Mouse (Mus musculus) ES-CJ7 (cell line): Measurements from ENCODE around the gene Cntnap4.

Source experiments
- DNase-seq: peaks from one replicate; pipeline ENCODE4 v3.0.0; 2011; ENCODE audit warnings: low read depth, low spot score

Gene Cntnap4

DNA sequence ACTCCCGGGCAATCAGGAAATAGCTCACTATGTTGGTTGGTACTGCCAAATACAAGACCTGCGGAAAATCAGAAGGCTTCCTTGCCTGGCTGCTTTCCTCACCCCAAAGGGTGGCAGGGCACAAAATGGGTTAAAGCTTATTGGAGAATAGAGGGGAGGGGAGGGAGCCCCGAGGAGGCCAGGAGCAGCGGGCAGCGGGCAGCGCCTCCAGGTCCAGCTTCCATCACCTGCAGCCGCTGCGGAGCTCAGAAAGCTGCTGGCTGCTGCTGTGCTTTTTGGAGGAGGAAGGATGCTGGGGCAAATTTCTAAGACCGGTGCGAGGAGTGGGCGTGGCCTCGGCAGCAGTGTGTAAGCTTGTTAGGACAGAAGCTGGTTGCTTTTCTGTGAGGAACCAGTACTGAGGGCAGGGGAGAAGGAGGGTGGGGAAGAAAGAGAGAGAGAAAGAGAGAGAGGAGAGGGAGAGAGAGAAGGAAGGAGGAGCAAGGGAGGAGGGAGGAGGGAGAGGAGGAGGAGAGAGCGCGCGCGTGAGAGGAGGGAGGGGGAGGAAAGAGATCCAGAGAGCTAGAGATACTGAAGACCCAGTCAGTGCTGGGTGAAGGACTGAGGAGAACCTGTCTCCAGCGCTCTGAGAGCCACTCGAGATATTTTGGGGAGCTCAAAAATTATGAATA lies at the start of gene Cntnap4:
TSS of gene Cntnap4 (plus strand) at position 573 of the 671 bp plus-strand sequence.
- peak; percentile 54 for DNase-seq

GRCm38 (mm10) chr8:112557376-112557775 lies 12.5 kb upstream of the Cntnap4 start:
- no peak for DNase-seq

DNA sequence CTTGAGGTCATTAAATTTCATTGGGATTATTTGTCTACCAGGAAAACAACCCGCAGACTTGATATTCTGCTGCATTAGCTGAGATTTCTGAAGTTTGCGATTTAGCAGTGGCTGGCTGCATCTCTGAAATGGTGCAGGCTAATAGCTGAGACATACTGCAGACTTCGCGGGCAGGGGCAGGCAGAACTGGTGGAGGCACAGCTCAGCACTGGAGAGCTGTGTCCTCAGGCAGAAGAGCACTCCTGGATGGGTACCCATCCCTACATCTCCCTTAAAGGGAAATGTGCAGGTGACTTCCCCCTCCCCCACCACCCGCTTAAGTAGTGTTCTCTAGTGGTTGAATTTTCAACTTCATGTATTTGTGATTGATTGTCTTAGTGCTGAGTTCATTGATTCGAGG lies 698 bp downstream of the Cntnap4 start:
- no peak for DNase-seq

DNA sequence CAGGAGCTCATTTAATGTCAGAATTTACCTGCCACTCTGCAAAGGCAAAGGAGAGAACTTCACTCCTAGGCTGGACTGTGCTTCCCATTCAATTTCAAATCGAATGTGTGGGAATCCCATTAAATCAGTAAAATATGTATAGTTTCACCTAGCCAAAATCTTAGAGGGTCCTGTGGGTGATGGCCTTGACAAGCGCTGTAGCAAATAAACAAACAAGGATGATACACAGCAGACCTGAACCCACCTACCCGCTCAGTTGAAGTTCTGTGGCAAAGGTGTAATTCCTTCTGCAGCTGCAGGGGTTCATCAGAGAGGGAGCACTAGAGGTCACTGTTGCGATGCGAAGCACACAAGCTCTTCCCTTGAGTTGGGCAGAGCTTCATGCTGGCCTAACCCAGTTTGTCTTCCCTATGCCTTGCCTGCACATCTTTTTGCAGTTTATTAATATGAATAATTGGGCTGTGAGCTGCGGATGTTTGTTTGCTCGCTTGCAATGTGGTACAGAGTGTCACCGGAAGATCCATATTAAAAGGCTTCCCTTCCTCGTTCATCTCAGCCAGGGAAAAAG lies 1.6 kb downstream of the Cntnap4 start:
- peak; percentile 74 for DNase-seq

- no peak for DNase-seq
Observed at GRCm38 (mm10) chr8:112581473-112581872, 11.6 kb downstream of the Cntnap4 start.

GRCm38 (mm10) chr8:112583440-112583839 lies 13.6 kb downstream of the Cntnap4 start:
- DNase-seq = no peak

DNA sequence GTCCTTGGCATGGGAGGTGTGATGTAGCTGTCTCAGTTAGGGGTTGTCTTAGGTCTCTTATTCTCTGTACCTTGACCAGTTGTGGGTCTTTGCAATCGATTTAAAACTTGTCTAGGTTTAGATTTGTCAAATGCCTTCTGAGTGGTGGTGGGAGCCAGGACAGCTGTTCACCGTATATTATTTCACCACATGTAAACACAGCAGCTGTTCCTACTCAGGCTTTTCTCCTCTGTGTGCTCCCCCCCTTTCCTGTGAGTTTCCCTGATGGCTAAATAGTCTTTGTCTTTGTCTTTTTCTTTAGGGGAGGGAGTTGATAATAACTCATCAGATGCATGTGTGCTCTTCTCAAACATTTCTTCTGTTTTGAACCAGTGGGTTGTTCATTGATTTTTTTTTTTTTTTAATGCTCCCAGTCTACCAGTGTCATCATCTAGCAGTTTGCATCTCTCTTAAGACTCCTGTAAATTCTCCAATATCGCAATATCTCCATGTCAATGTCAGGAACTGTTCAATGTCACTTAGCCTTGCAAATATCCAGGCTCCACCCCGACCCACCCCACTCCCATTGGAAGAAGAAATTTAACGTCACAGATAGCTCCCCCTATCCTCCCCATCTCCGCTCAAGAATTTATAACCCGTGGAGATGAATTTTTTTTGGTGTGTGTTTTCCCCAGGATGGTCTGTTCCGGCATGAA lies 18.7 kb downstream of the Cntnap4 start:
- no peak for DNase-seq

GRCm38 (mm10) chr8:112589052-112589389 lies 19.2 kb downstream of the Cntnap4 start:
- no peak for DNase-seq

GRCm38 (mm10) chr8:112596023-112596776 lies 26.4 kb downstream of the Cntnap4 start:
- DNase-seq = no peak

DNA sequence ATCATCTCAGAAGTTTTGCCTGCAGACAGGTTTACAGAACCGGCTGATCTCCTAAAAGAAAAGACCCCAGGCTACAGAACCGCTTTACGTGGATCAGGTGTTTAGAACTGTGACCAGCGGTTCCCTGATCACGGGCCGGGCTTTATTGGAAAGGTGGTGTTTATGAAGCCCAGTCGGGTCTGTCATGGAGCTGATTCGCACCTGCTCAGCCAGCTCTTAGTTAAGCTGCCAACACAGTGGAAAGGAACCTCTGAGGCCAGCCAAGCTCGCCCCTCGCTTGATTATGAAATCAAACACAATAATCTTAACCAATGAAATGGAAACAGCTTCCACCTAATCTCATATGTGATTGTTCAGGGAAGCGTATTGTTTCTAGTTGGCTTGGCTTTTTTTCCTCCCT lies 30.1 kb downstream of the Cntnap4 start:
- no peak for DNase-seq

DNA sequence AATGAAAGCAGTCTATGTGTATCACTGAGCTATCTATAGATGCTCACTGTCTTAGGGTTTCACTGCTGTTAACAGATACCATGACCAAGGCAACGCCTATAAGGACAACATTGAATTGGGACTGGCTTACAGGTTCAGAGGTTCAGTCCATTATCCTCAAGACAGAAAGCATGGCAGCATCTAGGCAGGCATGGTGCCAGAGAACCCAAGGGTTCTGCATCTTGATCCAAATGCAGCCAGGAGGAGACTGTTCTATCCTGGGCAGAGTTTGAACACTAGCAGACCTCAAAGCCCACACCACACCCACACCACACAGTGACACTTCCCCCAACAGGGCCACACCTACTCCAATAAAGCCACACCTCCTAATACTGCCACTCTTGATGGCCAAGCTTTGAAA lies 31.3 kb downstream of the Cntnap4 start:
- DNase-seq = no peak

DNA sequence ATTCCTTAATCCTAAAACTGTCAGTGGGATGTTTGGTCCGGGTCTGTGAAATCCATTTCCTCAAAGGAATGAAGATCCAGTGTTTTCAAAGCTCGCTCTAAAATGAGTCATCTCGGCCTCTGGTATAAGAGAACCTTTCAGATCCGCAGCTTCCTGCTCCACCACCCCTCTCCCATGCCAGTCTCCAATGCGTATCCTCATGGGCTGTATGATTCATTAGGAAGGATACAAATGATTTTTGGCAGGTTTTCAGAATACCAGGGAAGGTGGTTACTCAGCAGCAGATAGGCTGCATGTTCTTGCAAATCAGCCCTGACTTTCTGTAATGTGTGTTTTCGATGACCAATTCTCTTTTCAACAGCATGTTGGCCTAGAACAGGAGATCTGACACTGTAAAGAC lies 40.3 kb downstream of the Cntnap4 start:
- no peak for DNase-seq

GRCm38 (mm10) chr8:112628791-112629190 lies 58.9 kb downstream of the Cntnap4 start:
- DNase-seq = no peak

GRCm38 (mm10) chr8:112652657-112653056 lies 82.8 kb downstream of the Cntnap4 start:
- no peak for DNase-seq

DNA sequence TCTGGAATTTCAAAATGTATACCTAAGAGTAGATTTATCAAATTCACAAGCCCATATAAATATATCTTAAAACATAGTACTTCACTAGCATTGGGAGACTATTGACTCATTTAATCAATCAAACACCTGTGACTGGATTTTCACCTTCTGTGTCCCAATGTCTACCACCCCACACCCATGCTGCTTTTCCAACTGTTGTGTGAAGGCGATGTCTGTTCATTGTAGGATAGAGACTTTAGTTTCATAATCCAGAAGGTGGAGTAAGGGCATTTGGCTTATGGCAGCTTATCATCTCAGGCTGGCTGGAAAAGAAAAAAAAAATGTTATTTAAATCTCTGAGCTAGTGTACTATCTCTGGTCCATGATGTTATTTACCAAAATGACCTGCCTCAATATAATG lies 83.4 kb downstream of the Cntnap4 start:
- no peak for DNase-seq

- no peak for DNase-seq
Observed at GRCm38 (mm10) chr8:112653994-112654393, 84.2 kb downstream of the Cntnap4 start.

- no peak for DNase-seq
Observed at GRCm38 (mm10) chr8:112664067-112664466, 94.2 kb downstream of the Cntnap4 start.

GRCm38 (mm10) chr8:112674671-112675070 lies 104.8 kb downstream of the Cntnap4 start:
- DNase-seq = no peak

DNA sequence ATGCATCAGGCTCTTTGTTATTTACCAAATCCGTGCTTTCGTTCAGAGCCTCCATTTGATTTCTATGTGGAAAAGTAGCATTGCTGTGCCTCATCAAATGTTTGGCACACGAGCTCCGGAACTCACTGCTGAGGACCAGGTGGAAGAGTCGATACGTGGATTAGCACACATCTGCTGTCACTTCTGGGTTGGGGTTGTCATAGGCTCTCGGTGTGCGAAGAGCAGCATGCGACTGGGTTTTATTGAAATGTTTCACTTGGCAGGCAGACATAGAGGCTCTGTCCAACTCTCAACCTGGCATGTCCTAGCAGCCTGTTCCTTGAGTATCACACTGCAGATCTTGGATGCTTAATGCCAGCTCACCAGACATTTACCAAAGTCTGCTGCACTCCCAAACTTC lies 111.9 kb downstream of the Cntnap4 start:
- DNase-seq = no peak

GRCm38 (mm10) chr8:112695708-112696107 lies 125.9 kb downstream of the Cntnap4 start:
- DNase-seq = peak; percentile 72

GRCm38 (mm10) chr8:112698141-112698540 lies 128.3 kb downstream of the Cntnap4 start:
- peak; percentile 80 for DNase-seq

DNA sequence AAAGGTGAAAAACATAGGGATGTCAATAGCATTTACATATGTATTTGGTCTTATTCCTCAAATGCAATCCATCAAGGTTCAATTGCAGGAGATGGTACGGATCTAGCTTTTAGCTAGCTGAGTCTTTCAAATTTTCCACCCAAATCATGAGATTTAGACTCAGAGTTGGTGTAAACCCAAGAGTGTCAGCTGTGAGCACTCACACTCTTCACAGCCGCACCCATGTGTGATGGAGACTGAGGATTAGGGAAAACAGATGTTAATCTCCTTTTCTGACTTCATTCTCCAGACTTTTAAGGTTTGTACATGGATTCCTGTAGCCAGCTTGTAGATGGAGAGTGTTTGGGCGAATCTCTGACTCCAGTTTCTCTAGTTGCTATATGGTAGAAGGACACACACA lies 147.1 kb downstream of the Cntnap4 start:
- DNase-seq = no peak
